Mouse (Mus musculus): ENCODE data around the gene Acsl4. TPM values are rescaled to one million over a fixed set of nuclear protein-coding genes. Genes with fewer than 3 reads are reported as not detected.

The Acsl4 gene
- total RNA-seq (2015) (31.9 and 32.0 TPM in 2 replicates), total RNA-seq (2017) (29.6 and 33.1 TPM in 2 replicates)

GRCm38 (mm10) chrX:142390247-142390908 lies at the start of gene Acsl4:
Gene Acsl4, minus strand, starts transcription at chrX:142390535.
- peak; percentile 90 for ATAC-seq (ENCODE audit: poor library complexity, severe bottlenecking)

- ATAC-seq (ENCODE audit: poor library complexity, severe bottlenecking), result no peak
Measured at GRCm38 (mm10) chrX:142437971-142438504, 47.7 kb upstream of the Acsl4 start.

GRCm38 (mm10) chrX:142432846-142433245 lies 42.5 kb upstream of the Acsl4 start:
- ATAC-seq (ENCODE audit: poor library complexity, severe bottlenecking), result no peak

GRCm38 (mm10) chrX:142427111-142427510 lies 36.8 kb upstream of the Acsl4 start:
- ATAC-seq (ENCODE audit: poor library complexity, severe bottlenecking), result peak; percentile 71

GRCm38 (mm10) chrX:142426628-142427027 lies 36.3 kb upstream of the Acsl4 start:
- no peak for ATAC-seq (ENCODE audit: poor library complexity, severe bottlenecking)

GRCm38 (mm10) chrX:142413884-142414283 lies 23.5 kb upstream of the Acsl4 start:
- no peak for ATAC-seq (ENCODE audit: poor library complexity, severe bottlenecking)

GRCm38 (mm10) chrX:142410060-142410459 lies 19.7 kb upstream of the Acsl4 start:
- ATAC-seq (ENCODE audit: poor library complexity, severe bottlenecking), result no peak

GRCm38 (mm10) chrX:142409338-142409737 lies 19.0 kb upstream of the Acsl4 start:
- ATAC-seq (ENCODE audit: poor library complexity, severe bottlenecking), result peak; percentile 62

- ATAC-seq (ENCODE audit: poor library complexity, severe bottlenecking), result no peak
Measured at GRCm38 (mm10) chrX:142403114-142403513, 12.8 kb upstream of the Acsl4 start.

- no peak for ATAC-seq (ENCODE audit: poor library complexity, severe bottlenecking)
Measured at GRCm38 (mm10) chrX:142398621-142399020, 8.3 kb upstream of the Acsl4 start.

- ATAC-seq (ENCODE audit: poor library complexity, severe bottlenecking), result peak; percentile 4; the same call in 1 of the 2 replicates
Measured at GRCm38 (mm10) chrX:142390909-142391265, 552 bp upstream of the Acsl4 start.

- ATAC-seq (ENCODE audit: poor library complexity, severe bottlenecking), result peak; percentile 25
Measured at GRCm38 (mm10) chrX:142389581-142390159, 665 bp downstream of the Acsl4 start.

GRCm38 (mm10) chrX:142388141-142388540 lies 2.2 kb downstream of the Acsl4 start:
- ATAC-seq (ENCODE audit: poor library complexity, severe bottlenecking), result no peak

GRCm38 (mm10) chrX:142387634-142388033 lies 2.7 kb downstream of the Acsl4 start:
- no peak for ATAC-seq (ENCODE audit: poor library complexity, severe bottlenecking)

- ATAC-seq (ENCODE audit: poor library complexity, severe bottlenecking), result peak; percentile 44
Measured at GRCm38 (mm10) chrX:142384918-142385317, 5.4 kb downstream of the Acsl4 start.

GRCm38 (mm10) chrX:142379894-142380293 lies 10.4 kb downstream of the Acsl4 start:
- ATAC-seq (ENCODE audit: poor library complexity, severe bottlenecking), result peak; percentile 47; the same call in 1 of the 2 replicates

- ATAC-seq (ENCODE audit: poor library complexity, severe bottlenecking), result no peak
Measured at GRCm38 (mm10) chrX:142378048-142378447, 12.3 kb downstream of the Acsl4 start.

GRCm38 (mm10) chrX:142377358-142377757 lies 13.0 kb downstream of the Acsl4 start:
- peak; percentile 64 for ATAC-seq (ENCODE audit: poor library complexity, severe bottlenecking)

- ATAC-seq (ENCODE audit: poor library complexity, severe bottlenecking), result no peak
Measured at GRCm38 (mm10) chrX:142376747-142377146, 13.6 kb downstream of the Acsl4 start.

GRCm38 (mm10) chrX:142375519-142375918 lies 14.8 kb downstream of the Acsl4 start:
- peak; percentile 76 for ATAC-seq (ENCODE audit: poor library complexity, severe bottlenecking)

GRCm38 (mm10) chrX:142372393-142372792 lies 17.9 kb downstream of the Acsl4 start:
- peak; percentile 55 for ATAC-seq (ENCODE audit: poor library complexity, severe bottlenecking)

GRCm38 (mm10) chrX:142369935-142370334 lies 20.4 kb downstream of the Acsl4 start:
- peak; percentile 99 for ATAC-seq (ENCODE audit: poor library complexity, severe bottlenecking)

Measured in megakaryocyte, adult 5-6 weeks (primary cell).